Mouse (Mus musculus) megakaryocyte, embryonic 14.5 days (primary cell): Measurements from ENCODE around the gene Ldlrad3. TPM values are rescaled to one million over a fixed set of nuclear protein-coding genes. Genes with fewer than 3 reads are reported as not detected.

Experiments used
- H3K27me3 ChIP-seq: replicated peaks from 2 replicates; pipeline ENCODE3; 2012; ENCODE audit warnings: inconsistent platforms
- H3K36me3 ChIP-seq: replicated peaks from 2 replicates; pipeline ENCODE3; 2012; ENCODE audit warnings: low read length, inconsistent platforms, mixed read lengths
- H3K4me1 ChIP-seq: 2 replicates; pipeline ENCODE4 v1.6.1; 2012; ENCODE audit warnings: inconsistent platforms
- H3K4me3 ChIP-seq: replicated peaks from 2 replicates; pipeline ENCODE3; 2012; ENCODE audit warnings: moderate library complexity, mild to moderate bottlenecking, inconsistent platforms
- H3K9me3 ChIP-seq: 2 replicates; pipeline ENCODE4 v1.6.1; 2012; ENCODE audit warnings: inconsistent platforms
- FLI1 ChIP-seq: IDR thresholded peaks from 2 replicates; pipeline ENCODE4 v1.6.1; 2012; ENCODE audit warnings: low read length, inconsistent platforms, mixed read lengths
- GATA1 ChIP-seq: IDR thresholded peaks from 3 replicates; pipeline ENCODE4 v1.6.1; 2012; ENCODE audit warnings: mixed read lengths, low read length, inconsistent platforms, borderline replicate concordance
- polyA plus RNA-seq: library from polyadenylated mRNA; stranded (reverse); fragments of >175 nt; gene quantifications from 2 replicates; pipeline ENCODE4 v1.2.3, GENCODE M21; 2012; ENCODE audit warnings: low replicate concordance; ENCODE audit not compliant: insufficient read depth

The Ldlrad3 gene
- polyA plus RNA-seq, 1 experiment = 0.22 TPM

DNA sequence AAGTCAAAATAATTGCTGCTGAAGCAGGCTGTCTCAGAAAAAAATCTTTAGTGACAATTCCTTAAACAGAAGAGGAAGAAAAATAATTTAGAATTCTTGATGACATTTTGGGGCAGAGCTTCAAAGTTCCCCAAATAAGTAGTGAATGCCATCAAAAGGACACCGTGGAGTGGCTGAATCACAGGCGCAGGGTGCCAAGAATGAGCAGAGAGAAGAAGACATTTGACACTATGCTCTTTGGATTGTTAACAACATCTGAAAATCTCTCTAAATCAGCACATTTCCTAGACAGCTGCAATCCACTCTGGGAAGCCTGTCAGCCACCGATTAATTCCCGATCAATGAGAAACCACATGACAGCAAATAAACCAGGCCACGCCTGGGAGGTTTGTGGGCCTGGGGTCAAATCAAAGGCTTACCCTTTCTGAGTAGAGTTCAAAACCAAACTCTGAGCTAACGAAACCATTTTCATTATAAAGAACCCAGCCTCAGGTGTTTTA, 176.4 kb downstream of the Ldlrad3 start:
- TF ChIP-seq GATA1 (no peak), FLI1 (no peak)

DNA sequence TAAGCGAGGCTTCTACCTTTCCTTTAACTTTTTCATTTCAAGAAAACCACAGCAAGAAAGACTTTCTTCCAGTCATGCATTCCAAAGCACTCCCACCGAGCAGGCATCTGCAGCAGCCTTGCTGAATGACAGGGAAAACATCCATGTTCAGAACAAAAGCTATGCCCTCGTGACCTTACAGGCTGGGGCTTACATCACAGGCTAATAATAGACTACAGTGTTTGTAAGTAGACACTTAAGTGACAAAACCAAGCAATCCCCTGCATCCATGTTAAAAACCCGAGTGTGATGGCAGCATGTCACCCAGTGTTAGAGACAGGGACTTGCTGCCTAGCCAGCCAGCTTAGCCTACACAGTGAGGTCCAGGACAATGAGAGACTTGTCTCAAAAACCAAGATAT, 180.0 kb downstream of the Ldlrad3 start:
- Histone ChIP-seq H3K4me1 (peaks cover 28% of the 10 kb centered on the region), H3K36me3 (no peaks in the 10 kb centered on the region), H3K27me3 (peaks cover 39% of the 10 kb centered on the region), H3K9me3 (no peaks in the 10 kb centered on the region), H3K4me3 (no peak overlapping the region)
- no peak for TF ChIP-seq FLI1
- no peak for TF ChIP-seq GATA1

More for the DNA sequence above, 176.4 kb downstream of the Ldlrad3 start:
- Histone ChIP-seq H3K27me3 (peaks cover 48% of the 10 kb centered on the region), H3K4me3 (no peak overlapping the region), H3K4me1 (peaks cover 10% of the 10 kb centered on the region), H3K9me3 (no peaks in the 10 kb centered on the region), H3K36me3 (no peaks in the 10 kb centered on the region)

DNA sequence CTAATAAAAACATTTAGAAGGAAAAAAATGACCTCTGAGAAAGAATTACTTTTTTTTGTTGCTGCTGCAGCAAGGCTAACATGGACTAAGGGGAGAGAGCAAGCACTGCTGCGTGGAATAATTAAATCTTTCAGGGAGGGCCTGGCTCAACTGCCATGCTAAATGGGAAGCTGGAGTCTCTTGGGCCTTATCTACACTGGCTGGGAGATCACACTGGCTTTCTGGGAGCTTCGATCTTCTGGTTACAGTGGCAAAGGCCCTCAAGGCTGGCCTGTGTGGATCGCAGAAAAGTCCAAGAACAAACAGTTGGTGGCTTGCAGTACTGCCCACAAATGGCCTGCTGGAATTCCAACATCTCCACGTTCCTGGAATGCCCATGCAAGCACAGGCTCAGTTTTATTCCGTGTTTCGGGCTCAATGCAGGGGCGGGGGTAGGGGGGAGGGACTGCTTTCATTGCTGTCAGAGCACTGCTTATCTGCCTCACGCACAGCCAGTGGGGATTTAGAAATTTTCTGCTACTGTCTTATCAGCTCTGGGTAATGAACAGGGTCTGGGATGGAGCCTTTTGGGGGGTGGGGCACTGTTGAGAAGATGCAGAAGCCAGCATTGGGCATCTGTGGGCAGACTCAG, 180.7 kb downstream of the Ldlrad3 start:
- peaks cover 28% of the 10 kb centered on the region for H3K4me1 ChIP-seq
- no peaks in the 10 kb centered on the region for H3K9me3 ChIP-seq
- no peak overlapping the region for H3K4me3 ChIP-seq
- H3K36me3 ChIP-seq = no peaks in the 10 kb centered on the region
- peaks cover 36% of the 10 kb centered on the region for H3K27me3 ChIP-seq
- TF ChIP-seq GATA1 (no peak), FLI1 (no peak)

DNA sequence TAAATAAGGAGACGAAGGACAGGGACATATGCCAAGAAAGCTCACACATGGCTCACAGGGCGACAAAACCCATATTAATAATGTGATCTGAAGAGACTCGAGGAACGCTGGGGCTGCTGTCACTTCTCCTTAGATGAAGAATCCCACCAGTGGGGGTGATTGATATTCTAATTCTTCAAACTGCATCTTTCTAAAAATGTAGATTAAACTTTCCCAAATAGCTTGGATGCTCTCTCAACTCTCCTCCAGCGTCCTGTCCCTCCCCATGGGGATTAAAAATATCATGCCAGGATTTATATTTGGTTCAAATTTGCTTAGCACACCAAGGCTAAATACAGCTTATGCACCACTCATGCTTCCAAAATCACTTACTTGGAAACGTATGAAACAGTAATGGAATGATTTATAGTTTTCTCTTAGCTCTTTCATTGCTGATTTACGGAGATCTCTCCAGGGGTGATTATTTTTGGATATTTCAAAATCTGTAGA, 182.4 kb downstream of the Ldlrad3 start:
- TF ChIP-seq FLI1 = no peak
- no peak for TF ChIP-seq GATA1
- no peak overlapping the region for H3K4me3 ChIP-seq
- peaks cover 28% of the 10 kb centered on the region for H3K27me3 ChIP-seq
- H3K9me3 ChIP-seq = no peaks in the 10 kb centered on the region
- H3K36me3 ChIP-seq = no peaks in the 10 kb centered on the region
- H3K4me1 ChIP-seq = peaks cover 28% of the 10 kb centered on the region

DNA sequence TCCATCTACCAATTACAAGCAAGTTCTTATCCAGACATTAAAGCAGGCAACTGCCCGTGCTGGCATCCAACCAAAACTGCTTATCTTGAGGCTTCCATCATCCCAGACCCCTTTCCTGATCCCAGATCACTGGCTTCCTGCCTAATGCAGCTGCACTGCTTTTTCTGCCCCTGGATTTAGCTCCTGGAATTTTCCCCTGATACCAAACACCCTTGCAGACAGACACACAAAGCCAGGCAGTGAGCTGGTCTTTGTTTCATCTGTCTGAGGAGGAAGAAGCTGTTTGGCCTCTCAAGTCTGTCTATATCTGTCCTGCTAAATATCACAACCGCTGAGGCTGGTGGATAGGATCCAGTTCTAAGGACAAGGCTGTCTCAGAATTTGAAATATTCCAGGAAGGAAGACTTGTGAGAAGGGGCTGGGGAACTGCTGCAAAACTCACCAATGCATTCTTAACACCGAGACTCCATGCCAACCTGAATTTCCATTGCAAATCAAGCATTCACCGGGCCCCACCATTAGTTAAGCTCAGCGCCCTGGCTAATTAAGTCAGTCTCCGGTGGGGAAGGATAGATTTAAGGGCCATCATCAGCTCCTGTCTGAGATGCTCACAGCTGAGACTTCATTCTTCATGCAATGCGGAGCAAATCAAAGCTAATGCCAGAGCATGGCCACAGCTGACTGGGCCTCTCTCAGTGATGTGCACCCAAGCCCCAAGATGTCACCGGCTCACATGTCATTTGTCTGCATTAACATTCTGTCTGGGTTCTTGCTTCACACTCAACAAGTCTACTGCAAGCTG, 183.0 kb downstream of the Ldlrad3 start:
- H3K9me3 ChIP-seq = no peaks in the 10 kb centered on the region
- no peaks in the 10 kb centered on the region for H3K36me3 ChIP-seq
- H3K27me3 ChIP-seq = peaks cover 26% of the 10 kb centered on the region
- peaks cover 28% of the 10 kb centered on the region for H3K4me1 ChIP-seq
- no peak overlapping the region for H3K4me3 ChIP-seq
- no peak for TF ChIP-seq FLI1
- no peak for TF ChIP-seq GATA1

DNA sequence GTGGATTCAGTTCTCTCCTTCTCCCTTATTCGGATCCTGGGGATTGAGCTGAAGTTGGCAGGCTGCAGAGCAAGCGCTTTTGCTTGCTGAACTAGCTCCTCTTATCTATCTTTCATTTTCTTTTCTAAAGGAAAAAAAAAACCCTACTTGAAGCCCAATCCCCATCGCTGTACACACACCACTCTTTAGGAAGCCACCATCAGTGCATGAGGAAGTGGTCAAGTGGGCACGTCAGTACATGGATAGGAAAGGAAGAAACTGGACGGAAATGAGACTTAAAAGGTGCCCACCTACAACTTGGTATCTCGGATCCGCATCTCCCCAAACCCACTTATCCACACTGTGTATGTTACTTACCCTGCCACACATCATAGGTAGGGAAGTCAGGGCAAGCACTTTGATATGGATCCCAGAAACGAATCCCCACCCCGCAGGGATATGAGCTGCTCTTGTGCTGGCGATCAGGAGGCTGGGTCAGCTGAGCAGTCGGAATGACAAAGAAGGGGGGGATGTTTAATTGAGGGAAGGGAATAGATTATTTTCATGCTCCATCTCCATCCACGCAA, 183.7 kb downstream of the Ldlrad3 start:
- TF ChIP-seq GATA1 = no peak
- TF ChIP-seq FLI1 = no peak
- H3K4me1 ChIP-seq = peaks cover 28% of the 10 kb centered on the region

DNA sequence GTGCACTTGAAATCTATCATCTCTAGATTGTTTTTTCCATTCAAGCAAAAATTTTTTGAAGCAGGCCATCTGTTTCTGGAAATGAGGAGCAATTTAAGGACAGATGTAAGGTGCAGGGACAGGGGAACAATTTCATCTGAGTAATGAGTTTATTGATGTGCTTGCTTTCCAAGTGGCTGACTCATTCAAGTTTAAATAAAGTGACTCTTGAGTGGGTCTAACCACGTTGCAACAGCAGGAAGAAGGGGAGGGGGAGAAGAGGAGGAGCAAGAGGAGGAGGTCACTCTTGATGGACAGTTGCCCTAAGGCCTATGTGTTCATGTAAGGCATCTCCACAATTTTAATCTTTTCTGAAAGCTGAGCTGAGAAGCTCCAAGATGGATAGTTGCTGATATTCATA, 184.5 kb downstream of the Ldlrad3 start:
- no peaks in the 10 kb centered on the region for H3K9me3 ChIP-seq
- TF ChIP-seq FLI1 (no peak), GATA1 (no peak)

More for the DNA sequence above, 183.7 kb downstream of the Ldlrad3 start:
- no peaks in the 10 kb centered on the region for H3K9me3 ChIP-seq
- H3K36me3 ChIP-seq = no peaks in the 10 kb centered on the region
- H3K4me3 ChIP-seq = peak overlapping the region; percentile 68
- H3K27me3 ChIP-seq = peaks cover 23% of the 10 kb centered on the region

DNA sequence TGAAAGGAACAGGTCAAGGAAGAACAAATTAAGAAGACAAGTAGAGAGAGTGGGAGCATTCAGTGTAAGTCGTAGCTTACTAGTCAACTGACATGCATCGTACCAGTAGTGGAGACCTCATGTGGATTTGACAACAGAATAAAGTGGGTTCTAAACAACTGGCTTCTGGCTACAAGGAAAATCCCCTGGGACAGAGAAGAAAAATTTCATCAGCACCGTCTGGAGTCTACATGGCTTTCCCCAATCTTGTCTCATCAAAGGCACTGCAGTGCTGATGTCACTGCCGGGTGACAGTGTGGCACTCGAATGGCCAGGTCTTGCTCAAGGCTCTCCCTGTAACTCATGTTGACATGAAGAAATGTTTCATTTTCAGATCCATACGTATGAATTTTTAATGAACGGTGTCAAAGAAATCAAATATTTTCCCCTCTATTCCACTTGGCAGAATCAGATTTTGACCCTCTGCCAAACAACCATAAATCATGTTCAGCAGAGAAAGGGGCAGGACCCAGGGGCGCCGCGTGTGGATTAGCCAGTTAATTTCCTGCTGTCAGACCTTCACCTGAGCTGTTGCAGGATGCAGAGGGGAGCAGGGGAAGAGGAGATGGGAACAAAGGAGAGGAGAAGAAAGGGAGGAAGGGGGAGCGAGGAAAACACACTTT, 187.1 kb downstream of the Ldlrad3 start:
- no peak overlapping the region for H3K4me3 ChIP-seq
- H3K36me3 ChIP-seq = no peaks in the 10 kb centered on the region
- H3K4me1 ChIP-seq = peaks cover 30% of the 10 kb centered on the region
- H3K9me3 ChIP-seq = no peaks in the 10 kb centered on the region
- TF ChIP-seq GATA1 (no peak), FLI1 (no peak)
- H3K27me3 ChIP-seq = peaks cover 12% of the 10 kb centered on the region

More for the DNA sequence above, 184.5 kb downstream of the Ldlrad3 start:
- Histone ChIP-seq H3K27me3 (peaks cover 19% of the 10 kb centered on the region), H3K4me1 (peaks cover 28% of the 10 kb centered on the region), H3K4me3 (no peak overlapping the region), H3K36me3 (no peaks in the 10 kb centered on the region)

DNA sequence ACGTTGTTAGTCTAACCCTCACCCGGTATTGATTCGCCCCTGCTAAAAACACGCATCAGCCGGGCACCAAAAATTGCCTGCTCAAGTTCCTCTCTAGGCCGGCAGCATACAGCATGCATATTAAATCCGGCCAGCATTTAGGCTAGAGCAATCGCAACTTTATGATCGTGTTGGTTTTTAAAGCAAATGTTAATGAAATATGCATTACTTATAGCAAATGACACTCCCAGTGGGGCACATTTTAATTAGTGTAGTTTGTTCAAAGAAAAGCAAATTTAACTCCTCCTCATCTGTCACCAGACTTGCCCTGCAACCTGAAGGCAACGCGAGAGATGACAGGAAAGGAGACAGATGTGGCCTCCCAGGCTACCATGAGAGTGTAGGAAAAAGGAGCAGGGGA, 189.2 kb downstream of the Ldlrad3 start:
- Histone ChIP-seq H3K4me3 (no peak overlapping the region), H3K27me3 (peaks cover 3% of the 10 kb centered on the region), H3K4me1 (peaks cover 32% of the 10 kb centered on the region), H3K9me3 (no peaks in the 10 kb centered on the region), H3K36me3 (no peaks in the 10 kb centered on the region)
- no peak for TF ChIP-seq FLI1
- TF ChIP-seq GATA1 = no peak
